Mouse (Mus musculus): Measurements from ENCODE around the gene Icam5. TPM values are rescaled to one million over a fixed set of nuclear protein-coding genes. Genes with fewer than 3 reads are reported as not detected.

Icam5 gene
- total RNA-seq, 1 experiment: 1.4 TPM

- peaks cover 8 to 44% of the 10 kb centered on the region in 2 experiments for H3K4me1 ChIP-seq (ENCODE audit: control insufficient read depth in 2 of 2, insufficient read depth in 2 of 2, low read length in 2 of 2, poor library complexity in 1 of 2)
- in situ Hi-C loops (cut with MboI; ENCODE audit: low sequenced_read_pairs in 2 of 2, unreplicated experiment in 2 of 2): no loop called here
- H3K27ac ChIP-seq (ENCODE audit: insufficient read depth, low read depth, low read length, poor library complexity, severe bottlenecking): peak within 1 kb of the TSS; percentile 23
Observed at GRCm38 (mm10) chr9:21029291-21030054, 2.4 kb upstream of the Icam5 start, which contains the start of gene Icam4. TSS of gene Icam4 (plus strand) at chr9:21029373.

GRCm38 (mm10) chr9:21030055-21030600 is 1.7 kb upstream of the Icam5 start:
- in situ Hi-C loops (cut with MboI; ENCODE audit: low sequenced_read_pairs in 2 of 2, unreplicated experiment in 2 of 2): no loop called here
- H3K27ac ChIP-seq (ENCODE audit: insufficient read depth, low read depth, low read length, poor library complexity, severe bottlenecking): peak overlapping the region; percentile 1; the same call in 1 of the 2 replicates

More at GRCm38 (mm10) chr9:21029291-21030054, 2.4 kb upstream of the Icam5 start, which contains the start of gene Icam4:
- peak; percentile 80 for DNase-seq (ENCODE audit: low read depth, low spot score)
- H3K4me3 ChIP-seq (ENCODE audit: insufficient read depth in 1 of 2, low read depth in 1 of 2, low read length in 2 of 2, poor library complexity in 1 of 2, severe bottlenecking in 1 of 2): peak within 1 kb of the TSS; percentile 54 to 64
- H3K36me3 ChIP-seq (ENCODE audit: control insufficient read depth, insufficient read depth, low read length, poor library complexity, severe bottlenecking): peaks cover 28% of the 10 kb centered on the region
- peak within 1 kb of the TSS; percentile 73 for H3K9ac ChIP-seq (ENCODE audit: insufficient read depth, low read depth, low read length, poor library complexity, severe bottlenecking)
- no peaks in the 10 kb centered on the region for H3K9me3 ChIP-seq (ENCODE audit: control insufficient read depth, insufficient read depth, low read depth, low read length)
- TF ChIP-seq CHD2 (IDR thresholded peaks at IDR 0.05; ENCODE audit: low read depth, low read length) (no peak), ZNF384 (IDR thresholded peaks at IDR 0.05; ENCODE audit: low read depth, low read length) (no peak), ZC3H11A (IDR thresholded peaks at IDR 0.05; ENCODE audit: borderline replicate concordance, low read depth, low read length) (no peak), HCFC1 (IDR thresholded peaks at IDR 0.05; ENCODE audit: borderline replicate concordance, insufficient read depth, low read length) (no peak), MAFK (IDR thresholded peaks at IDR 0.05; ENCODE audit: insufficient read depth, low read depth, low read length) (no peak)

GRCm38 (mm10) chr9:21030781-21031250 is 1.1 kb upstream of the Icam5 start:
- in situ Hi-C loops (cut with MboI; ENCODE audit: low sequenced_read_pairs in 2 of 2, unreplicated experiment in 2 of 2): no loop called here
- no peak overlapping the region for H3K27ac ChIP-seq (ENCODE audit: insufficient read depth, low read depth, low read length, poor library complexity, severe bottlenecking)
- peak overlapping the region; percentile 25; the same call in 1 of the 2 replicates for H3K9ac ChIP-seq (ENCODE audit: insufficient read depth, low read depth, low read length, poor library complexity, severe bottlenecking)
- no peaks in the 10 kb centered on the region for H3K9me3 ChIP-seq (ENCODE audit: control insufficient read depth, insufficient read depth, low read depth, low read length)
- peaks cover 8 to 49% of the 10 kb centered on the region in 2 experiments for H3K4me1 ChIP-seq (ENCODE audit: control insufficient read depth in 2 of 2, insufficient read depth in 2 of 2, low read length in 2 of 2, poor library complexity in 1 of 2)
- peak overlapping the region; percentile 67 to 85 for H3K4me3 ChIP-seq (ENCODE audit: insufficient read depth in 1 of 2, low read depth in 1 of 2, low read length in 2 of 2, poor library complexity in 1 of 2, severe bottlenecking in 1 of 2)
- TF ChIP-seq ZC3H11A (IDR thresholded peaks at IDR 0.05; ENCODE audit: borderline replicate concordance, low read depth, low read length) (no peak), CHD2 (IDR thresholded peaks at IDR 0.05; ENCODE audit: low read depth, low read length) (peak; percentile 44; the same call in 1 of the 2 replicates)
- H3K36me3 ChIP-seq (ENCODE audit: control insufficient read depth, insufficient read depth, low read length, poor library complexity, severe bottlenecking): peaks cover 22% of the 10 kb centered on the region
- peak; percentile 94 for DNase-seq (ENCODE audit: low read depth, low spot score)

More at GRCm38 (mm10) chr9:21030055-21030600, 1.7 kb upstream of the Icam5 start:
- TF ChIP-seq MAFK (IDR thresholded peaks at IDR 0.05; ENCODE audit: insufficient read depth, low read depth, low read length) (no peak), HCFC1 (IDR thresholded peaks at IDR 0.05; ENCODE audit: borderline replicate concordance, insufficient read depth, low read length) (no peak), CHD2 (IDR thresholded peaks at IDR 0.05; ENCODE audit: low read depth, low read length) (no peak), ZC3H11A (IDR thresholded peaks at IDR 0.05; ENCODE audit: borderline replicate concordance, low read depth, low read length) (no peak), ZNF384 (IDR thresholded peaks at IDR 0.05; ENCODE audit: low read depth, low read length) (no peak)
- Histone ChIP-seq H3K4me3 (ENCODE audit: insufficient read depth in 1 of 2, low read depth in 1 of 2, low read length in 2 of 2, poor library complexity in 1 of 2, severe bottlenecking in 1 of 2) (peak overlapping the region; percentile 28 to 39), H3K9ac (ENCODE audit: insufficient read depth, low read depth, low read length, poor library complexity, severe bottlenecking) (peak overlapping the region; percentile 41), H3K9me3 (ENCODE audit: control insufficient read depth, insufficient read depth, low read depth, low read length) (no peaks in the 10 kb centered on the region), H3K4me1 (ENCODE audit: control insufficient read depth in 2 of 2, insufficient read depth in 2 of 2, low read length in 2 of 2, poor library complexity in 1 of 2) (peaks cover 8 to 48% of the 10 kb centered on the region in 2 experiments), H3K36me3 (ENCODE audit: control insufficient read depth, insufficient read depth, low read length, poor library complexity, severe bottlenecking) (peaks cover 28% of the 10 kb centered on the region)
- DNase-seq (ENCODE audit: low read depth, low spot score): no peak

GRCm38 (mm10) chr9:21031251-21031895 is 500 bp upstream of the Icam5 start:
- peaks cover 8 to 47% of the 10 kb centered on the region in 2 experiments for H3K4me1 ChIP-seq (ENCODE audit: control insufficient read depth in 2 of 2, insufficient read depth in 2 of 2, low read length in 2 of 2, poor library complexity in 1 of 2)
- TF ChIP-seq HCFC1 (IDR thresholded peaks at IDR 0.05; ENCODE audit: borderline replicate concordance, insufficient read depth, low read length) (0 out of 2 replicates have a peak, but pooled peaks have one; percentile 12), ZC3H11A (IDR thresholded peaks at IDR 0.05; ENCODE audit: borderline replicate concordance, low read depth, low read length) (no peak)
- peak overlapping the region; percentile 25; the same call in 1 of the 2 replicates for H3K9ac ChIP-seq (ENCODE audit: insufficient read depth, low read depth, low read length, poor library complexity, severe bottlenecking)
- H3K36me3 ChIP-seq (ENCODE audit: control insufficient read depth, insufficient read depth, low read length, poor library complexity, severe bottlenecking): peaks cover 17% of the 10 kb centered on the region
- peak overlapping the region; percentile 67 to 85 for H3K4me3 ChIP-seq (ENCODE audit: insufficient read depth in 1 of 2, low read depth in 1 of 2, low read length in 2 of 2, poor library complexity in 1 of 2, severe bottlenecking in 1 of 2)
- in situ Hi-C loops (cut with MboI; ENCODE audit: low sequenced_read_pairs in 2 of 2, unreplicated experiment in 2 of 2): no loop called here
- DNase-seq (ENCODE audit: low read depth, low spot score): peak; percentile 66
- H3K9me3 ChIP-seq (ENCODE audit: control insufficient read depth, insufficient read depth, low read depth, low read length): no peaks in the 10 kb centered on the region
- no peak overlapping the region for H3K27ac ChIP-seq (ENCODE audit: insufficient read depth, low read depth, low read length, poor library complexity, severe bottlenecking)
